Mouse (Mus musculus) right cerebral cortex, adult 2 months (tissue): Measurements from ENCODE around the gene Naa15.

ENCODE experiments used
- DNase-seq, 2 experiments: peaks; one replicate each; pipeline ENCODE4 v3.0.0; 2021 to 2022; ENCODE audit warnings: low spot score in 2 of 2

Naa15 gene

DNA sequence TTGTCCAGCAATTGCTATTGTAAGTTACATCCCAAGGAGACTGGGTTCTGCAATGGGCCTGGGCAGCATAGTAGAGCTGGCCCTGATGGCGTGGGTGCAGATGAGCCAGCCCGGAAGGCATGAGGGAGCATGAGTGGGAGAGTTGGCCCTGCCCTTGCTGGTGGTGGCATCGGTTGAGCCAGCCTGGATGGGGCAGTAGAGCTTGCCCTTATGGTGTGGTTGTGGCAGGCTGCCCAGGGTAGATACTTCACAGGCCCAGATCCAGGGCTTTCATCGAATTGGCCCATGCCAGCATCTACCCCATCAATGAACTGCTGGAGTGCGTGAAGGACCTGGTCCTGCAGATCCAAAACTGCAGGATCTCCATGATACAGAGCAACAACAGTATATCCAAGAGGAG lies 97.0 kb downstream of the Naa15 start:
- DNase-seq: no peak

DNA sequence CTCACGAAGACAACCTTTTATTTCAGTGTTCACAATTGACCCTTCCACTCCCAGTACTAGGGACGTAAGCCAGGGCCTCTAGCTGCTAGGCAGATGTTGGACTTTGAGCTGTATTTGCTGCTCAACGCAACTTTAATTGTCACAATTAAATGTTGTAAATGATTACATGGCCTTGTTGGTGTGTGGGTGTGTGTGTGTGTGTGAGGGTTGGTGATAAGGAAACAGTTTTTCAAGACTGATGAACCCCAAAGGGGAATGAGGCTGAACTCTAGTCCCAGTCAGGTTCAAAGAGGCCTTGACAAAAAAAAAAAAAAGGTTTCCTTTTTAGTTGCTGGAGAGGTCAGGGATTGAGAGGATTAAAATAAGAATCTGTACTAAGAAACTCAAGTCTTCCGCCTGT lies 102.5 kb downstream of the Naa15 start:
- DNase-seq: no peak

DNA sequence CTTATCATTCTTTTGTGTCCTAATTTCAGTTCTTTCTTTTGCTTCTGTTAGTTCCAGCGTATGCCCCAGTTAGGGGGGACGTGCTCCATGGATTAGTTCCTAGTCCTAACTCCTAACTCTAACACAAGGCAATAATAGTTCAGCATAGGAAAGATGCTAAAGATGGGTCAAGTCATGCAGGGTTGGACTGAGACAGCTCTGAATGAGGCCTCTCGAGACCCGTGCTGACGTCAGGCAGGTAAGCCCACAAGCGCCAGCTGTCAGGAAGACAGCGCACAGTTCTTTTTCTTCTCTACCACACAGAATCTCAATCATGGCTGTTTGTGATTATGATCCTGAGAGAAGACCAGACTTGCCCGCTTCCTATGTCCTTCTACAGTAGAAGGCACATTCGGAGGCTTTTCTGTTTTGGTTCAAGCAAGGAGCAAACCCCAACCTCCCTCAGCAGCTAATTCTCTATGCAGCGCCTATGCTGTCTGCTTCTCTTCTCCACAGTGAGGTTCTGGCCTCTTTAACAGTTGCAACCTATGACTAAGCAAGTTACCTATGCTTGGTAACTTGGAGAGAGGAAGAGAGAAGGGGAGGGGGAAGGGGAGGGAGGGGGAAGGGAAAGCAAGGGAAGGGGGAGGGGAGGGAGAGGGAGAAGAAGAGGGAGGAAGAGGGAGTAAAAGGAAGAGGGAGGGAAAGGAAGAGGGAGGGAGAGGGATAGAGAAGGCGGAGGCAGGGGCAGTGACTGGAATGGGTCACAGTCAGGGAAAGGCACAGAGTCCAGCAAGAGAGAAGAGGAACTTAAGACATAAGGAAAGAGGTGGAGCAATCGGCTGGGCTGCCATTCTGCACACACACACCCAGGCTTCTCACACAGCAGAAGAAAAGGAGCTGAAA lies 103.2 kb downstream of the Naa15 start:
- no peak for DNase-seq

DNA sequence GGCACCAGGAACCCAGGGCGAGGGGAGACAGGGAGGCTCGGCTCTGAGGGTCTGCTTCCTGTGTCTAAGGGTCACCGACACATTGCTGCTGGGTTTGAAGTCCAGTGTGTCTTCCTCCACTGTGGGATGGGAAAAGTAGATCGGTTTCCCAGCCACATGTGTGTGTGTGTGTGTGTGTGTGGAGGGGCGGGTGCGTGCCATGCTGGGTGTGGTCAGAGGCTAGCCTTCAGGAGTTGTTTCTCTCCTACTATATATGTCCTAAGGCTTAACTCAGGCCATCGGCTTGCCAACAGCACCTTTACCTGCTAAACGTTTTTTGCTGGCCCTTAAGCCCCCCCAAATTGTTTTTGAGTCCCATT lies 103.8 kb downstream of the Naa15 start:
- DNase-seq: no peak

DNA sequence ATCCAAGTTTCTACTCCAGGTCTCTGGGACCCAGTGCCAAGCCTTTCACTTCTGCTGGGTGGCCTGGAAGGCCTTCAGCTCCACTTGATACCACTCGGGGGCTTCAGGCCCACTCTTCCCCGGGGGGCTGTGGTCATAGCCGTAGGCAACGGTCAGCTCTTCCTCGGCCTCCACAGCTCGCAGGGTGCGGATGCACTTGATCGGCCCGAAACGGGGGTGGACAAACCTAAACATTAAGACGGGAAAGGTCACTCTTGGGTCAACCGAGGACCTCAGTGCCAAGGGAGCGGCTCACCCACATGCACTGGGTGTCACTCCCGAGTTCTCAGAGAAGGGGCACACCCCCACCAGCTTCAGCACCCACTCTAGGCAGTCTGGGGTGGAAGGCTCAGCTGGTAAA lies 106.3 kb downstream of the Naa15 start:
- DNase-seq: no peak

DNA sequence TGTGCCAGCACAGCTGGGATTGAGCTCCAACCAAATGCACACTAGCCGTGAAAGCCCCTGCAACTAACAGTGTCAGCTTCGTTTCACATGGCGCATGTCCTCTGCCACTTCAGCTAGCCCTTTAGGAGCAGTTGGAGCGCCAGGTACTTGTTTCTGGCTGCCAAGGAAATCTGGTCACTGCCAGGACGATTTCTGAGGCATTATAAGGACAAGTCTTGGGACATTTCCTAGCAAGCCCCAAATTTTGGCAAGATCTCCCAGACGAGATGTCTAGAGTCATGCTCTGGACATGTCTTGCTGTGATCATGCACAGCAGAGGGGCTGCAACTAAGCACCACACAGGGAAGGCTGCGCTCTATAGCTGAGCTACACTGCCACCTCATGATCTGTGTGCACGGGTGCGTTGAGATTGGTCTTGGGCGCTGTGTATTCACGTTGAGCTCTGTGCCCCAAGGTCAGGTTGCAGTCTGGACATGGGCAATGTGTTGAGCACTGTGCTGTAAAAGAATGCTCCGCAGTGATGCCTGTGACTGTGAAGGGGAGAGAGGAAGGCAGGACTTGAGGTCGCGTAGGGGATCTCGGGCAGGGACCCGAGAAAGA lies 110.3 kb downstream of the Naa15 start:
- no peak for DNase-seq
